Mouse (Mus musculus): ENCODE results near the gene Ccdc97. TPM values are rescaled to one million over a fixed set of nuclear protein-coding genes. Genes with fewer than 3 reads are reported as not detected.
A peak's percentile ranks its signal among the peaks of the same experiment; 100 is the strongest.

Ccdc97 gene
- total RNA-seq, 2 experiments from 2014 or later, result 47.8 to 48.6 TPM

- no peak for DNase-seq
- intact Hi-C loops (cut with DNase I), result no loop called here
Measured at GRCm38 (mm10) chr7:25694104-25694503, 24.8 kb downstream of the Ccdc97 start.

GRCm38 (mm10) chr7:25690051-25690450 is 28.8 kb downstream of the Ccdc97 start:
- DNase-seq, result no peak
- intact Hi-C loops (cut with DNase I), result no loop called here

- intact Hi-C loops (cut with DNase I), result no loop called here
- DNase-seq, result no peak
Measured at GRCm38 (mm10) chr7:25689603-25690021, 29.3 kb downstream of the Ccdc97 start.

- DNase-seq, result no peak
- intact Hi-C loops (cut with DNase I), result no loop called here
Measured at GRCm38 (mm10) chr7:25688810-25689586, 29.9 kb downstream of the Ccdc97 start.

GRCm38 (mm10) chr7:25687811-25688401 is 31.0 kb downstream of the Ccdc97 start:
- intact Hi-C loops (cut with DNase I), result no loop called here
- no peak for DNase-seq

GRCm38 (mm10) chr7:25686680-25687531 is 32.0 kb downstream of the Ccdc97 start, which contains the start of gene Tgfb1:
Gene Tgfb1 (plus strand): TSS chr7:25687002.
- intact Hi-C loops (cut with DNase I), result no loop called here

GRCm38 (mm10) chr7:25685926-25686470 is 32.9 kb downstream of the Ccdc97 start:
- intact Hi-C loops (cut with DNase I), result no loop called here
- no peak for DNase-seq

More at GRCm38 (mm10) chr7:25686680-25687531, 32.0 kb downstream of the Ccdc97 start, which contains the start of gene Tgfb1:
- DNase-seq, result peak; percentile 51

GRCm38 (mm10) chr7:25684659-25685058 is 34.2 kb downstream of the Ccdc97 start:
- intact Hi-C loops (cut with DNase I), result no loop called here
- DNase-seq, result no peak

- intact Hi-C loops (cut with DNase I), result no loop called here
- DNase-seq, result no peak
Measured at GRCm38 (mm10) chr7:25683474-25684180, 35.3 kb downstream of the Ccdc97 start.

GRCm38 (mm10) chr7:25681341-25682231 is 37.3 kb downstream of the Ccdc97 start:
- intact Hi-C loops (cut with DNase I), result no loop called here
- DNase-seq, result no peak

GRCm38 (mm10) chr7:25680514-25681258 is 38.2 kb downstream of the Ccdc97 start, which contains the start of gene B9d2:
Gene B9d2 (plus strand): TSS chr7:25680780.
- peak; percentile 96 for DNase-seq
- intact Hi-C loops (cut with DNase I), result no loop called here

GRCm38 (mm10) chr7:25679971-25680370 is 38.9 kb downstream of the Ccdc97 start:
- intact Hi-C loops (cut with DNase I), result no loop called here

GRCm38 (mm10) chr7:25677013-25677412 is 41.9 kb downstream of the Ccdc97 start:
- intact Hi-C loops (cut with DNase I), result no loop called here

More at GRCm38 (mm10) chr7:25679971-25680370, 38.9 kb downstream of the Ccdc97 start:
- no peak for DNase-seq

GRCm38 (mm10) chr7:25676085-25676781 is 42.7 kb downstream of the Ccdc97 start:
- intact Hi-C loops (cut with DNase I), result no loop called here
- peak; percentile 99 for DNase-seq

More at GRCm38 (mm10) chr7:25677013-25677412, 41.9 kb downstream of the Ccdc97 start:
- DNase-seq, result no peak

GRCm38 (mm10) chr7:25675405-25675804 is 43.5 kb downstream of the Ccdc97 start:
- no peak for DNase-seq
- intact Hi-C loops (cut with DNase I), result no loop called here

- intact Hi-C loops (cut with DNase I), result no loop called here
Measured at GRCm38 (mm10) chr7:25674719-25675300, 44.1 kb downstream of the Ccdc97 start, which contains the start of gene Tmem91. Gene Tmem91 (minus strand): TSS chr7:25675166.

GRCm38 (mm10) chr7:25674297-25674696 is 44.6 kb downstream of the Ccdc97 start:
- intact Hi-C loops (cut with DNase I), result no loop called here
- no peak for DNase-seq

More at GRCm38 (mm10) chr7:25674719-25675300, 44.1 kb downstream of the Ccdc97 start, which contains the start of gene Tmem91:
- DNase-seq, result no peak

Data from left cerebral cortex, postnatal 4 days (tissue).